Mouse (Mus musculus): ENCODE results near the gene Cyp2d22.
A peak's percentile ranks its signal among the peaks of the same experiment; 100 is the strongest.

Gene Cyp2d22

DNA sequence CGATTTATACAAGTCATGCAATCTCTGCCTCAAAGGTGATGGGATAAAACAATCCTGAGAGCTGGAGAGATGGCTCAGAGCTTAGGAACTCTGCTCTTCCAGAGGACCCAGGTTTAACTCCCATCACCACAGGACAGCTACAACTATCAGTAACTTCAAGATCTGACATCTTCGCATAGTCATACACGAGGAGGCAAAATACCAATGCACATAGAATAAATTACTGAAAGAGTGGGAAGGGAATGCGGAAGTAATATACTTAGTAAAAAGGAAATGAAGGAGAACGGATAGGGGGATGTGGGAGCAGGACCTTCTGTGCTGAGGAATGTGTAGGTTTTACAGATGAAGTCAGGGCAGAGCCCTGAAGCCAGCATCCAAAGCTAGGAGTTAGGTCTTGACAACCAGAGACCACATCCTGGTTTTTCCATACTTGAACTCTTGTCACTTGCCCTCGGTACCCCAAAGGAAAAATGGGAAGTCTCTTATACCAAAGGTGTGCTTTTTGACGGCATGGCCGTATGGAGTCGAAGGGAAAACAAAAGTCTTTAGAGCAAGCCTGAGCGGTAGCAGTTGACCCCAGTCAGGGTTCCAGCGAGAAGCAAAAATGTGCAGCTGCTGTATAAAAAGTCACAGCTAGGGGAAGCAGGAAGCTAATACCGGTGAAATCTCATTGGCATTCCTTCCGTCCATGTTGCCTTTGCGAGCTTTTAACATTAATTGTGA, 33.3 kb downstream of the Cyp2d22 start:
- DNase-seq (ENCODE audit: low spot score) = no peak

DNA sequence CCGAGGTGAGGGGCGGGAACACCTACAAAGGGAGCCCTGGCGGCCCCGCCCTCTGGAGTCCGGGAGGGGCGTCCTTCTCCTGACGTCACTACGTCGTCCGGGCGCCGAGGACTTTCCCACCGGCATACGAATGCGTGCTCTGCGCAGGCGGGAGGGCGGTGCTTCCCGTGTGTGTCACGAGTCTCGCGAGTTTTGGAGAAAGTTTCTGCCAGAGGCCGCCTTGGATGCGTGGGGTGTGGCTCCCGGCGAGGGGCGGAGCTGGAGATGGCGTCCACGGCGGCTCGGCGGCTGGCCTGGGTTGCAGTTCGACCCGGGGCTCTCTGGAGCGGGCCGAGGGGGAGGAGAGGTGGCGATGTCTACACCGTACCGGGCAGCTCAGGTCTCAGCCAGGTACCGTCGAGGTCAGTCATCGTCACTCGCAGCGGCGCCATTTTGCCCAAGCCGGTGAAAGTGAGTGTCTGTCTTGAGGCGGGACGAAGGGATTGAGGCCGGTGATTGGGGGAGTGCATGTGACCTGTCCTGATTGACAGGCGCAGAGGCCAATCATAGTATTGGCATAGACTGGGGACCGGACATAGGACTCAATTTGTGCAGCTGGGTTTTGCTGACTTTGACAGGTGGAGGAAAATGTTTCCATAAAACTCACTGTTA, 34.1 kb downstream of the Cyp2d22 start:
- peak; percentile 88 for DNase-seq (ENCODE audit: low spot score)

DNA sequence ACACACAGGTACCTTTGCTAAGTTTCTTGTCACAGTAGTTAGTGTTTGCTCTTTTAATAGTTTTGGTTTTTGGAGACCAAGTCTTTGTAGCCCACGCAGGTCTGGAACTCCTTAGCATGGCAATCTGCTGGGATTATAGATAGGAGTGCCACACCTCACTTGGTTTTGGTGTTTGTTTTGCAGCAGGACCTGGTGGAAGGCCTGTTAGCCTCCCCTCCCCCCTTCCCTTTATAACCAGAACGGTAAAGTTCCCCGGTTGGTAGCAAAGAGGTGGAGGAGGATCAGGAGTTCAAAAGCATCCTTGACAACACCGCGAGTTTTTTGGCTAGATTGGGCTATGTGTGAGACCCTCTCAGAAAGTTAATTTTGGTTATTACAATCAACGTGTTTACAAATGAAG, 35.1 kb downstream of the Cyp2d22 start:
- DNase-seq (ENCODE audit: low spot score) = no peak

DNA sequence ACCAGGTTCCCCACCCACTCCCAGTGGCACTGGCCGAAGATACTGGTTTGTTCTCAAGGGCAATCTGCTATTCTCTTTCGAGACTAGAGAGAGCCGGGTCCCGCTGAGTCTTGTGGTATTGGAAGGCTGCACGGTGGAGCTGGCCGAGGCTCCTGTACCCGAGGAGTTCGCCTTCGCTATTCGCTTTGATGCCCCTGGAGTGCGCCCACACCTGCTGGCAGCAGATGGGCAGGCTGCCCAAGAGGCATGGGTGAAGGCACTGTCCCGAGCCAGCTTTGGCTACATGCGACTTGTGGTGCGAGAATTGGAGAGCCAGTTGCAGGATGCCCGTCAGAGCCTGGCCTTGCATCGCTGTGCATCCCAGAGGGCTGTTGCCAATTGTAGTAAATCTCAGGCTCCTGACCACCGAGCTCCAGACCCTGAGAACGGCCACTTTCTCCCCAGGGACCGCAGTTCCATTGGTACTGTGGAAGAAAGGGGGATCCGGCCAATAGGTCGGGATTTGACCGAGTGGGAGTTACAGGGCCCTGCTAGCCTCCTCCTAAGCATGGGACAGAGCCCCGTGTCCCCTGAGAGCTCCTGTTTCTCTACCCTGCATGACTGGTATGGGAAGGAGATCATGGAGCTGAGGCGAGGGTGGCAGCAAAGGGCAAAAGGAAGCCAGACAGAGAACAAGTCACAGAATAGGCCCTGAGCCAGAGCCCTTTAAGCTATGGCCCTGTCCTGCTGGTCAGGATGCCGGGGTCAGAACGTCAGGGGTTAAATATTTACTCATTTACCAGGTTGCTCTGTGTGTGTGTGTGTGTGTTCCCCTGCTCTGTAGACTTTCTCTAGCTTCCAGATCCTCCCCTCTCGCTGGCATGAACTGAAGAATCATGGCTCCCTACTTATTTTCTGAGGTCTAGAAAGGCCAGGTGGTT, 36.4 kb downstream of the Cyp2d22 start:
- DNase-seq (ENCODE audit: low spot score) = no peak

DNA sequence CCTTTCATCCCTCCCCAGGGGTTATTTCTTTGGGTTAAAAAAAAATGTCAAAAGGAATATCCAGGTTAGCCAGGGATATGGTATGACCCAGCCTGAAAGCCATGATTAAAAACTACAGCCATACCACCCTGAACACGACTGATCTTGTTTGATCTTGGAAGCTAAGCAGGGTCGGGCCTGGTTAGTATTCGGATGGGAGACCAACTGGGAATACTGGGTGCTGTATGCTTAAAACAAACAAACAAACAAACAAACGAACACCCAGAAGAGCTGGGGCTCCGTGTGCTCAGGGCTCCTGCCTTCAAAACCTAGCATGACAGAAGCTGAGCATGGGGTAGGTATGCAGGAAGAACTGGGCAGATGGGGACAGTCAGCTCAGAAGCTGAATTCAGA, 37.5 kb downstream of the Cyp2d22 start:
- no peak for DNase-seq (ENCODE audit: low spot score)

DNA sequence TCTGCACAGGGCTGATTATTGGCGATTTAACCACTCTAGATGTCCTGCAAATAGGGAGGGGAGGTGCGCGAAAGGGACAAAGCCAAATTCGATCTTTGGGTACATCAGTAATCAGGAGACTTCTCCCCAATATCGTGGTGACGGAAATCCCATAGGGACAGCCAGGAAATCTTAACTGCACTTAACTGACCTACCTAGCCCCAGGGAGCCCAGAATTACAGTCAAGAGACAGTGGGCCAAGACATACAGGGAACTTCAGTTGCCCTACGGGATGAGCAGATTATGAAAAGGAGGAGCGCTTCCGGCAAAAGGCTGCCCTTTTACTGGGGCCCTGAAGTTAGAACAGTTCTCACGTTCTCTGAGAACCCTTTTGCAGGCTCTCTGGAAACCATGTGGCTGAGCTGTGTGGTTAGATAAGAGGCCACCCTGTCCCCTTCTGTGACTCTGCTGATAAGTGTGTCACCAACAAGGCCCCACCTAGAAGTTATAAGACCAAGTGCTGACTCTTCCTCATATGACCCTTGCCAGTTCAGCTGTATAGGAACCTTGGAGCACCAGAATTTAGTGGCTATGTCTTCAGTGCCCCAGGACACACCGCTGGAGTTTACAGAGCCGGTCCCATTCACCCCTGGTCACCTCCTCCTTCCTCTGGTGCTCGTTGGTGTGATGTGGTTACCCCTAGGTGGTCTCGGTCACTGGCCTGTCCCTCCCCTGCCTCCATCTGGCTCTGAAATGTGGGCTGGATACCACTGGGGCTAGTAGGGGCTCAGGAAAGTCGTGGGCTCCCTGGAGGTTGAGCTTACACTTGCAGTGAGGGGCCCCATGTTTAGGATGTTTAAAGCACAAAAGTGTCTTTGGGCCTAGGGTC, 38.2 kb downstream of the Cyp2d22 start:
- no peak for DNase-seq (ENCODE audit: low spot score)

DNA sequence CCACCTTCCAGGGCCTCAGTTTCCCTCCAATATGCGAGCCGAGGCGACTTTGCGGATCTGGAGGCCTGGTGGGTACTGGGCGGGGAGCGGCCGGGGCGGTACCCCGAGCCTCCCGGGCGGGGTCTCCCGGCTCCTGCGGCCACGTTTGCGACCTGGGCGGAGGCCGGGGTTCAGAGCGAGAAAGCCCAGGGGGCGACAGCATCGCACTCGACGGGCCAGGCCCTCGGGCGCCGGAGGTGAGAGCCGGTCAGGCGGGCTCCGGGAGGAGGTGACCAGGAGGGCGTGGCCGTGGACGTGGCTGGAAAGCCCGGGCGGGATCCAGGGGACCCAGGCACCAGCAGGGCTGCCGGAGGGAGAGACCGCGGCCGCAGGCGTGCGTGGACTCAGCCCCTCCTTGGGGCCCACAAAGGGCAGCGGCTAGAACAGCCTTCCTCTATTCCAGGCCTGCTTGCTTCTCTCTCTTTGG, 39.0 kb downstream of the Cyp2d22 start:
- peak; percentile 31 for DNase-seq (ENCODE audit: low spot score)

DNA sequence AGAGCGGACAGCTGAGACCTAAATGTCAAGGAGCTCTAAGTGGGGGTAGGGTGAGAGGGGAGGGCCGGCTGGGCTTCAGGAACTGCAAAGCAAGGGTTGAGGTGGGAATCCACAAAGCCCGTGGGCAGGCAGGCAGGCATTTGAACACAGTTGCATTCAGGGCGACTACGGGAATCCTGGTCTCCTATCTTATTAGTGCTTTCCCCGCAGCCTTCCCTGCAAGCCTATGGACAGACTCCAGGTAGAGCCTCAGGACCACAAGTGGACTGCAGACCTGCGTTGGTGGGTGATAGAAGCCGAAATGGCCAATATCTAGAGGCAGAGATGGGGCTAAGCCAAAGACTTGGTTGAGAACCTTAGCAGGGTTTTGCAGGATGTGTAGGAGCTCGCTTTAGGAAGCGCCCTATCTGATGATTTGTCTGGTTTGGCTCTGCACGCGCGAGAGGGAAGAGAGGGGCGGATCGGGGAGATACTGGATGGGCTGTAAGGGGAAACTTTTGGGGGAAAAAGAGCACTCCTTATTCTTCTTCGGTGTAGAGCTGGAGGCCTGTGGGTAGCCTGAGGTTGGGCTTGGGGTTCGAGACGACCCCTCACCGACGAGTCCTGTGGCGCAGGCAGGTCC, 39.5 kb downstream of the Cyp2d22 start:
- no peak for DNase-seq (ENCODE audit: low spot score)

DNA sequence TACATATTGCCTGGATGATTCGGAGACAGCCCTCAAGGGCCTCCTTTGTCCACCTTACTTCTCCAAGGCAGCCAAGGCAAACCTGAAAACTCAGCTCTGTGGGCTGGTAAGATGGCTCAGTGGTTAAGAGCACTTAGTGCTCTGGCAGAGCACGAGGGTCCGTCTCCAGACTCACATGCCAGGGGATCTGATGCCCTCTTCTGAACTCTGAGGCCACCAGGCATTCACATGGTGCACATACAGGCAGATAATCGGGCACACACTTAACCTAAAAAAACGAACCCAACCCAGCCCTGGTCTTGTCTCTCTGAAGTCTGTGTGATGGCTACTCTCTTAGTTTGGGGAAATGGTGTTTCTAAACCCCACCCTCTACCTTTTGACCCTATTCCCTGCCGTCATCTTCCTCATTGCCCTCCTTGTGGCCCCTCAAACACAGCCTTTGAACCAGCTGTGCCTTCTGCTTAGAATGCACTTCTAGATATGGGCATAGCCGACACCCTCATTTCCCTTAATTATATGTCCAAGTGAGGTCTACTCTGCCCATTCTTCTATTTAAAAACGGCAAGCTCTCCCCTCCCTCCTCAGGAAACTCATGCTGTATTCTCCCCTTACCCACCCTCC, 40.3 kb downstream of the Cyp2d22 start:
- DNase-seq (ENCODE audit: low spot score) = no peak

DNA sequence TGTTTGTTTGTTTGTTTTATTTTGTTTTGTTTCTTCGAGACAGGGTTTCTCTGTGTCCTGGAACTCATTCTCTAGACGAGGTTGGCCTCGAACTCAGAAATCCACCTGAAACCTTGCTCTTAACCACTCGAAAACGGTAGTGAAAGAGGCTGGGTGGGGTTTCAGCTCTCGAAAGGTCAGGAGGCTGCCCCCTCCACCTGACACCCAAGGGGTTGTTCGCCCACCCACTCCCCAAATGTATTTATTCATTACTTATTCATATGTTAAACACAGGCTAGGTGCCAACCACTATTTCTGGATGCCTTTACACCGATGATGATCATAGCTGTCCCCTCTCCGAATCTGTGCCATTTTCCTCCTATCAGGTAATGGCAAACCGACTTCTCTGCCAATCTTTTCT, 40.9 kb downstream of the Cyp2d22 start:
- no peak for DNase-seq (ENCODE audit: low spot score)

DNA sequence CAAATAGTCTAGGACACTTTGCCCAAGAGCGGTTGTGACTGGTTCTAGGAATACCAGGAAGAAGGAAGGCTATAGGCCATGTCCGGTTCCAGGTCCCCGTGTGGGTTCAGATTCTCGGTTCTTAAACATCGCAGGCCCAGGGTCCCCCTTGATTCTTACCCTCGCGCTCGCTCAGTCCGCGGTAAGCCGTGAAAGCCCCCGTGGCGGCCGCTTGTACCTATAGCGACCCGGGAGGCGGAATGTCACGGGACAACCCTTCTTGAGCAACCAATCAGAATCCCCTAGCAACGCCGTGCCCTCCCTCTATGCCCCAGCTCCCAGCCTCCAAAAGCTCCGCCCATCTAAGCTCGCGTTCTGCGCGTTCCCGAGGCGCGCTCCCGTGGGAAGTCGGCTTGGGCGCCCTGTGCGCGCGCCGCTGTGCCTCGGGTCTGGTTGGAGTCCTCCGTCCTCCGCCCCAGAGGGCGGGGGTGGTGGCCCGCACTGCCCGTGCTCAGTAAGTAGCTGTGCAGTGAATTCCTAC, 41.4 kb downstream of the Cyp2d22 start, which contains the start of the genes Naga, Pheta2 and Smdt1:
TSS of gene Naga (minus strand) at position 333 of the 520 bp plus-strand sequence.
TSS of gene Pheta2 (plus strand) at position 350 of the 520 bp plus-strand sequence.
TSS of gene Smdt1 (plus strand) at position 367 of the 520 bp plus-strand sequence.
- DNase-seq (ENCODE audit: low spot score) = peak; percentile 80

DNA sequence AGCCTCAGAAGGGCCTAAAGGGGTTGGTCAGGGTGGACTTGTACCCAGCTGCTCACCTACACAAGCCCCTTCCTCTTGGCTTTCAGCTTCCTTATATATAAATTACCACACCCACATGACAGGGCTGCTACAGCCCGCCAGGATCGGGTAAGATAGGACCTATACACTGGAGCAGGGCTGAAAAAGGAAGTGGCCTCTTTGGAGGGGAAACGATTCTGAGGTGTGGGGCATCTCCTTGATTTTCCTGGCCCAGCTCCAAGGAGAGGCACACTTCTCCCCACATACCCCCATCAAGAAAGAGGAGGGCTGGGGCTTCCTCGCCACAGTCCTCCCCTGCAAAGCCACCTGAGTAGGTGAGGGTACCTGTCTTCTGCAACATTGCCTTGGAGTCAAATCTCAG, 42.2 kb downstream of the Cyp2d22 start:
- DNase-seq (ENCODE audit: low spot score) = no peak

DNA sequence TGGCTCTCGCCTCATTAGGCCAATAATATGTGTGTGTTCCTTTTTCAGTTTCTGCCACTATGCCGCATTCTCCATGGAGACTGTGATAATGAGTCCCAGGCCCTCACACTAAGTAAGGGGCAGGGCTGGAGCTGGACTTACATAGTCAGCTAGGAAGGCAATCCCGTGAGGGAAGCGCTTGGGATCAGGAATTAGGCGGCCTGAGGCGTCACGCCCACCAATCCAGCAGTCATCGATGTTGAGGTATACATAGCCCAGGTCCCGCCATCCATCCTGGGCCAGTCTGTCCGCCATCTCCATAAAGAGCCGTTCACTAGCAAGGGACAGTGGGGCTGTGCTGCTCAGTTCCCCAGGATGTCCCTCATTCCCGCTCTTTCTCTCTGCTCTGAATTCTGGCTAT, 43.4 kb downstream of the Cyp2d22 start:
- DNase-seq (ENCODE audit: low spot score) = no peak

DNA sequence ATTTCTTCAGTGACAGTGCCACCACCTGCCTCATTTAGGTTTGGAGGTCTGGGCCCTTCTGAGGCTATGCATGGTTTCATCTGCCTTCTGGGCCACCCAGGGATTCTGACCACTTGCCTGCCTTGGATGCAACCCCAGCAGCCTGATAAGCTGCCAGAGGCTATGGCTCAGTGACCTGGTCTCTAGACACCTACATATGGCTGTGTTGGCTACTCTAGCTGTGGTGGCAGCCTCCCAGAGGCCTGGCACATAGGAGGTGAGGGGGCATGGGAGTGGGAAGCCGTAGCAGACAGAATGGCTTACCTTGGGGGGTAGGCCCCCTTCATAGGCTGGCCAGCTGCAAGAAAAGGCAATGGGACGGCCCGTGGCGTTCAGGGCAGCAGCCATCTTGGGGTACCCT, 44.9 kb downstream of the Cyp2d22 start:
- no peak for DNase-seq (ENCODE audit: low spot score)

DNA sequence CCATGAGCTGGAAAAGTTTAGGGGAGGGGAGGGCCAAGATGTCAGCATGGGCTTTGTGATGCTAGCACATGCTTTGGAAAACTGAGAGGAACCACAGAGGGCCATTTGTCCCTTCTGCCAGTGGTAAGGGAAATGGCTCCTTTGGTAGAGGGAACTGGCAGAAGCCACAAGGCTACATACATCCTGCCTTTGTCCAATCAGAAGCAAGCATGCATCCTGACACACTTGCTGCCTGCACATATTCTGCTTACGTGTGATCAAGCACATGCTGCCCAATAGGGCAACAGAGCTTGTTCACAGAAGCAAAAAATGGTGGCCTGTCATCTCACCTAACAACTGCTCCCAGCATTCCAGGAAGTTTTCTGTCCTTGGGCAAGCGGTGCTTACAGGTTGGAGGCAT, 54.7 kb downstream of the Cyp2d22 start:
- DNase-seq (ENCODE audit: low spot score) = no peak

DNA sequence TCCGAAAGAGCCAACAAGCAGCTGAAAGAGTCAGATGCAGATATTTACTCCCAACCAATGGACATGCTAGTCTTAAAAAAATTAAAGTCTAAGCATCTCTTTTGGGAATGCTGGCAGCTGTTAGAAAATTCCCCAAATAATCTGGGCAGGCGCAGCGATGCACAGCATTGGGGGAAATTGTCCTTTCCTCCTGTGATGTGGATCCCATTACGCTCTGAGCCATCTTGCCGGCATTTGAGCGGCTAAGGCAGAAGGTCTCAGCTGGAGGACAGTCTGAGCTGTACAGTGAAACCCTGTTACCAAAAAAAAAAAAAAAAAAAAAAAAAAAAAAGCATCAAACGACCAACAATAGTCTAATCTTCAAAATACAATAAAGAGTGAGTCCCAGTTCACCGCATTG, 57.9 kb downstream of the Cyp2d22 start:
- no peak for DNase-seq (ENCODE audit: low spot score)
